23 mouse cellular contexts compared by ENCODE assay signal in the genomic region with DNA sequence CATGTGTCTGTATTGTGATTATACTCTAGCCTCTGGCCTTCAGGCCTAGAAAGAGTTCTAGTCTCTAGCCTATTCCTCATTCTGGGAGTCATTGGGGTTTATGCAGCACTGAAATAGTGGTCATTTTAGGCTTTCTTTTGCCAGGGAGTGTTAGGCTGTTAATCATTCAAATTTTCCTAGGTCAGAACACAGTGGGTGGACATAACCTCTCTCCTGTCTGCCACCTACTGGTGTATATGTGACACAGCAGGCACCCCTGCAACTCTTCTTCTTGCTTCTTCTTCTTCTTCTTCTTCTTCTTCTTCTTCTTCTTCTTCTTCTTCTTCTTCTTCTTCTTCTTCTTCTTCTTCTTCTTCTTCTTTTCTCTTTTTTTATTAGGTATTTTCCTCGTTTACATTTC. TPM values are rescaled to one million over a fixed set of nuclear protein-coding genes. Genes with fewer than 3 reads are reported as not detected.
A peak's percentile ranks its signal among the peaks of the same experiment; 100 is the strongest.
DNase-seq lines count a peak whose midpoint lies in the region; ATAC-seq lines count a peak whose summit lies in the region.
"Not testable (repeated sequence)": the region's sequence is repeated elsewhere in the genome, so short reads cannot be mapped to it uniquely, and the experiment has no call there.
"Had no signal": no experiment of that assay in that cellular context is flagged by ENCODE, and none has a peak within 500 bp of the region (broad histone marks: within the 10 kb centered on the region; RNA-seq: fewer than 3 reads in every experiment).

No protein-coding gene starts in this region.

- not testable (repeated sequence) for H3K27me3 ChIP-seq in hindbrain, embryonic 11.5 days (ENCODE audit: control insufficient read depth, insufficient read depth, low read length)

- H3K9me3 ChIP-seq in hindbrain, embryonic 11.5 days (ENCODE audit: control insufficient read depth, low read length): not testable (repeated sequence)

- ATAC-seq in erythroblast, adult 5-6 weeks (replicated peaks; ENCODE audit: low FRiP score, poor library complexity, severe bottlenecking): peak; percentile 73
- peak; percentile 99 for ATAC-seq in granulocyte monocyte progenitor cell, adult 5-6 weeks (replicated peaks; ENCODE audit: poor library complexity, severe bottlenecking)
- ATAC-seq in hindbrain, embryonic 11.5 days (ENCODE audit: low FRiP score): peak; percentile 60; the same call in 1 of the 2 replicates
- ATAC-seq in megakaryocyte, adult 5-6 weeks (ENCODE audit: poor library complexity, severe bottlenecking): peak; percentile 100
- ATAC-seq in megakaryocyte-erythroid progenitor cell, adult 5-6 weeks (replicated peaks; ENCODE audit: low FRiP score, low TSS enrichment, poor library complexity, severe bottlenecking): peak; percentile 99
- ATAC-seq in monocyte, adult 5-6 weeks (replicated peaks; ENCODE audit: insufficient number of reproducible peaks, low FRiP score, low TSS enrichment, poor library complexity, severe bottlenecking): peak; percentile 73; the same call in 1 of the 2 replicates

- not testable (repeated sequence) for H3K27ac ChIP-seq in hindbrain, embryonic 11.5 days (ENCODE audit: low read depth, low read length)

- H3K4me3 ChIP-seq in hindbrain, embryonic 11.5 days (ENCODE audit: low read depth, low read length): not testable (repeated sequence)

- DNase-seq in hindbrain, embryonic 11.5 days (ENCODE audit: low spot score): not testable (repeated sequence)

- H3K4me2 ChIP-seq in hindbrain, embryonic 11.5 days (replicated peaks; ENCODE audit: low read depth, low read length): not testable (repeated sequence)

- H3K4me1 ChIP-seq in hindbrain, embryonic 11.5 days (replicated peaks; ENCODE audit: control insufficient read depth, insufficient read depth, low read length): not testable (repeated sequence)

- H3K9ac ChIP-seq in hindbrain, embryonic 11.5 days (ENCODE audit: low read depth, low read length): not testable (repeated sequence)

- WGBS in hindbrain, embryonic 11.5 days: no CpG with 5 or more reads among the region's 1 CpGs

- not testable (repeated sequence) for H3K36me3 ChIP-seq in hindbrain, embryonic 11.5 days (ENCODE audit: control insufficient read depth, insufficient read depth, low read length)

RNA-seq across cellular contexts. Expression of gene Vmn2r21, which starts 6.5 kb away (rescaled TPM):
- not detected in 2 replicates for total RNA-seq in erythroblast, adult 5-6 weeks (2015; ENCODE audit: low replicate concordance)
- total RNA-seq in erythroblast, adult 5-6 weeks (2017; ENCODE audit: low replicate concordance): not detected in 2 replicates
- total RNA-seq in granulocyte monocyte progenitor cell, adult 5-6 weeks (2014; fragmentation: Nextera tagmentation): not detected in 2 replicates
- not detected in 2 replicates for total RNA-seq in granulocyte monocyte progenitor cell, adult 5-6 weeks (2017)
- polyA plus RNA-seq in hindbrain, embryonic 11.5 days (2014; fragmentation: Nextera tagmentation; extraction: Ambion mirVana): not detected in 2 replicates
- total RNA-seq in megakaryocyte, adult 5-6 weeks (2015): not detected in 2 replicates
- total RNA-seq in megakaryocyte, adult 5-6 weeks (2017): not detected in 2 replicates
- total RNA-seq in megakaryocyte-erythroid progenitor cell, adult 5-6 weeks (2014; fragmentation: Nextera tagmentation): not detected in 2 replicates
- total RNA-seq in megakaryocyte-erythroid progenitor cell, adult 5-6 weeks (2017): not detected in 2 replicates
- not detected in 3 replicates for total RNA-seq in monocyte, adult 5-6 weeks (2017)
- total RNA-seq: adrenal gland, adult 2 months; adrenal gland, postnatal 10 days; adrenal gland, postnatal 25 days; adrenal gland, postnatal 4 days; ES-E14; forebrain, postnatal 0 days; MEL had no signal
- polyA plus RNA-seq: adrenal gland, adult 2 months; brain, embryonic 14.5 days; C2C12; cortical plate, adult 2 months; embryonic facial prominence, embryonic 10.5 days; embryonic facial prominence, embryonic 12.5 days; embryonic facial prominence, embryonic 14.5 days; erythroblast, embryonic 14.5 days; forebrain, embryonic 11.5 days; forebrain, embryonic 13.5 days; forebrain, embryonic 15.5 days; forebrain, postnatal 0 days had no signal
